Mouse (Mus musculus) megakaryocyte-erythroid progenitor cell, adult 5-6 weeks (primary cell): ENCODE measurements around the gene Irx5. TPM values are rescaled to one million over a fixed set of nuclear protein-coding genes. Genes with fewer than 3 reads are reported as not detected.
A peak's percentile ranks its signal among the peaks of the same experiment; 100 is the strongest.

ENCODE experiments used
- ATAC-seq: replicated peaks from 2 replicates; pipeline ENCODE4 v1.8.0; 2016; ENCODE audit warnings: mild to moderate bottlenecking, inconsistent platforms; ENCODE audit not compliant: severe bottlenecking, poor library complexity, low FRiP score, low TSS enrichment
- total RNA-seq, 2 experiments: library from RNA; stranded (forward) in 1 of 2; stranded (reverse) in 1 of 2; fragments of 200-1000, 215-1000 nt in 1 of 2; fragments of >200 nt in 1 of 2; fragmentation: Nextera tagmentation in 1 of 2; gene quantifications; 2 replicates each; pipeline ENCODE4 v1.2.3; 2014 to 2017

Irx5 gene
- not detected in 2 replicates for total RNA-seq (2014; fragmentation: Nextera tagmentation)
- total RNA-seq (2017), result not detected in 2 replicates

GRCm38 (mm10) chr8:92357398-92357981, at the start of gene Irx5:
TSS of gene Irx5 (plus strand) at chr8:92357625.
- ATAC-seq, result no peak

GRCm38 (mm10) chr8:92312178-92312577, 45.2 kb upstream of the Irx5 start:
- ATAC-seq, result no peak

- no peak for ATAC-seq
Measured at GRCm38 (mm10) chr8:92313707-92314106, 43.7 kb upstream of the Irx5 start.

- no peak for ATAC-seq
Measured at GRCm38 (mm10) chr8:92323751-92324150, 33.7 kb upstream of the Irx5 start.

GRCm38 (mm10) chr8:92327176-92327575, 30.2 kb upstream of the Irx5 start:
- ATAC-seq, result no peak

GRCm38 (mm10) chr8:92329273-92329672, 28.2 kb upstream of the Irx5 start:
- ATAC-seq, result no peak

- ATAC-seq, result no peak
Measured at GRCm38 (mm10) chr8:92331811-92332210, 25.6 kb upstream of the Irx5 start.

- no peak for ATAC-seq
Measured at GRCm38 (mm10) chr8:92333406-92333805, 24.0 kb upstream of the Irx5 start.

GRCm38 (mm10) chr8:92335079-92335478, 22.3 kb upstream of the Irx5 start:
- no peak for ATAC-seq

GRCm38 (mm10) chr8:92336041-92336440, 21.4 kb upstream of the Irx5 start:
- ATAC-seq, result no peak

GRCm38 (mm10) chr8:92343544-92343943, 13.9 kb upstream of the Irx5 start:
- no peak for ATAC-seq

GRCm38 (mm10) chr8:92349898-92350486, 7.4 kb upstream of the Irx5 start:
- no peak for ATAC-seq

GRCm38 (mm10) chr8:92353405-92353804, 4.0 kb upstream of the Irx5 start:
- ATAC-seq, result no peak

- ATAC-seq, result no peak
Measured at GRCm38 (mm10) chr8:92354536-92355482, 2.6 kb upstream of the Irx5 start.

- ATAC-seq, result peak; percentile 96
Measured at GRCm38 (mm10) chr8:92355701-92356612, 1.5 kb upstream of the Irx5 start.

- no peak for ATAC-seq
Measured at GRCm38 (mm10) chr8:92356613-92357375, 631 bp upstream of the Irx5 start.

GRCm38 (mm10) chr8:92358141-92358999, 945 bp downstream of the Irx5 start:
- ATAC-seq, result no peak
